Mouse (Mus musculus) skeletal muscle tissue, postnatal 0 days (tissue): Measurements from ENCODE around the gene Cst3. TPM values are rescaled to one million over a fixed set of nuclear protein-coding genes. Genes with fewer than 3 reads are reported as not detected.

Experiments used
- polyA plus RNA-seq: library from polyadenylated mRNA; unstranded; fragments of >200 nt; fragmentation: Nextera tagmentation; extraction: Ambion mirVana; gene quantifications from 2 replicates; pipeline ENCODE4 v1.2.1, GENCODE M21; 2015

Cst3 gene
- 550 and 551 TPM in 2 replicates for polyA plus RNA-seq

GRCm38 (mm10) chr2:148875335-148875811 lies at the start of gene Cst3:
Cst3 (minus strand) TSS chr2:148875692.

GRCm38 (mm10) chr2:148864966-148865365 lies 10.5 kb downstream of the Cst3 start, which contains the start of gene 9230104L09Rik:
9230104L09Rik (minus strand) TSS chr2:148865038.

GRCm38 (mm10) chr2:148834912-148835311 lies 40.6 kb downstream of the Cst3 start, which contains the start of gene Cst9:
Cst9 (plus strand) TSS chr2:148835147.

Other genes starting within 250 kb of the Cst3 start
- gene Nxt1, start 203.1 kb downstream of the Cst3 start, polyA plus RNA-seq = 20.2 and 27.2 TPM in 2 replicates
- 14.8 and 15.2 TPM in 2 replicates for gene Gzf1, start 194.7 kb downstream of the Cst3 start, polyA plus RNA-seq
- gene Napb, start 143.2 kb downstream of the Cst3 start, polyA plus RNA-seq = 2.8 and 4.0 TPM in 2 replicates
- gene Cstl1, start 125.3 kb downstream of the Cst3 start, polyA plus RNA-seq = not detected in 2 replicates
- not detected in 2 replicates for gene Cst11, start 104.2 kb downstream of the Cst3 start, polyA plus RNA-seq
- not detected in 2 replicates for gene 8030411F24Rik, start 93.7 kb downstream of the Cst3 start, polyA plus RNA-seq
- gene Cst12, start 86.3 kb downstream of the Cst3 start, polyA plus RNA-seq = not detected in 2 replicates
- not detected in 2 replicates for gene Cst8, start 76.9 kb downstream of the Cst3 start, polyA plus RNA-seq
- not detected in 2 replicates for gene Cst13, start 55.6 kb downstream of the Cst3 start, polyA plus RNA-seq
- gene Cst9, start 40.5 kb downstream of the Cst3 start, polyA plus RNA-seq = not detected in 2 replicates
- gene 9230104L09Rik, start 10.7 kb downstream of the Cst3 start, polyA plus RNA-seq = not detected in 2 replicates
- gene Gm1330, start 127.6 kb upstream of the Cst3 start, polyA plus RNA-seq = not detected in 2 replicates
- not detected in 2 replicates for gene Gm10750, start 141.5 kb upstream of the Cst3 start, polyA plus RNA-seq